Mouse (Mus musculus): Measurements from ENCODE around the gene Nup98. TPM values are rescaled to one million over a fixed set of nuclear protein-coding genes. Genes with fewer than 3 reads are reported as not detected.
A peak's percentile ranks its signal among the peaks of the same experiment; 100 is the strongest.

Nup98 gene
- polyA plus RNA-seq, 1 experiment from 2014 or later: 29.5 TPM

DNA sequence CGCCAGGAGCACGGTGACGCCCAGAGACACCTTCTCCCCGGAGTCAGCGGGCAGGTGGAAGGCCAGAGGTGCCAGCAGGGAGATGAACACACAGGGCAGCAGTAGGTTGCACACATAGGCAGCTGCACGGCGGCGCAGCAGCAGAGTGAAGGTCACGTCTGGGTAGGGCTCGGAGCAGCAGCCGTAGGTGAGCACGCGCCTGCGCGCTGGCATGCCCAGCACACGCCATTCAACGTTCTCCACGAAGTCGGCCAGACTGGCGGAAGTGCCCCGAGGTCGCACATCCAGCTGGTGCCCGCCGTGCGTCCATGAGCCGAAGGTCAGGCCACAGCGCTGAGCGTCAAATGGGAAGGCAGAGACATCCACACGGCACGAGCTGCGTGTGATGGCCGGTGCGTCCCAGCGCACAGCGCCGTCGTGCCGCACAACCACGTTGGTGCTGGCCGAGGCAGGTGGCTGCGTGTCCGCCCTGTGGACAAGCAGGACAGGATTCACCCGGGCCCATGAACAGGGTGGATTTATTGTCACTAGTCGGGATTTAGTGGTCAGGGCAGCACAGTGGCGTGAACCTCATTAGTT, 96.7 kb downstream of the Nup98 start:
- H3K27ac ChIP-seq: no peak overlapping the region
- WGBS: 67% methylated on average over 45 of the region's 45 CpGs
- no peaks in the 10 kb centered on the region for H3K9me3 ChIP-seq
- ATAC-seq (ENCODE audit: insufficient read depth, low FRiP score, low read depth): no peak; the same call in 1 of the 2 replicates
- H3K4me2 ChIP-seq: no peak overlapping the region
- peaks cover 1% of the 10 kb centered on the region; the same call in 1 of the 2 replicates for H3K36me3 ChIP-seq
- H3K9ac ChIP-seq: no peak overlapping the region
- 0 out of 2 replicates have a peak, but pooled peaks cover 2% of the 10 kb centered on the region for H3K27me3 ChIP-seq (replicated peaks)
- no peaks in the 10 kb centered on the region for H3K4me1 ChIP-seq
- no peak overlapping the region for H3K4me3 ChIP-seq (replicated peaks)

DNA sequence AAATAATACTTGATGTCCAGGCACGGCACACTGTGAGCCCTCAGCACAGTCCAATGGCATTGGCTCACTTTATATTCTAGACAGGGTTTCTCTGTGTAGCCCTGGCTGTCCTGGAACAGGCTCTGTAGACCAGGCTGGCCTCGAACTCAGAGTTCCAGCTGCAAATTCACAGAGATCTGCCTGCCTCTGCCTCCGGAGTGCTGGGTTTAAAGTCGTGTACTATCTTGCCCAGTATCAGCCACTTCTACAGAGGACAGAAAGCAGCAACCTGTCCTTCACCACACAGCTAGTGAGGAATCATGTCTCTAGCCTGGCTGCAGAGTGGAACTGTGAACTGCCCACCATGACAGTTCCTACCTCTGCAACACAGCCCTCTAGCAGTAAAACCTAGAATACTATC, 100.2 kb downstream of the Nup98 start:
- 84% methylated on average over 4 of the region's 4 CpGs for WGBS
- H3K9me3 ChIP-seq: no peaks in the 10 kb centered on the region
- peaks cover 10% of the 10 kb centered on the region; the same call in 1 of the 2 replicates for H3K4me1 ChIP-seq
- H3K4me3 ChIP-seq (replicated peaks): no peak overlapping the region
- ATAC-seq (ENCODE audit: insufficient read depth, low FRiP score, low read depth): no peak
- H3K27ac ChIP-seq: no peak overlapping the region
- no peak overlapping the region for H3K4me2 ChIP-seq
- H3K36me3 ChIP-seq: no peaks in the 10 kb centered on the region
- 0 out of 2 replicates have a peak, but pooled peaks cover 2% of the 10 kb centered on the region for H3K27me3 ChIP-seq (replicated peaks)
- no peak overlapping the region for H3K9ac ChIP-seq

DNA sequence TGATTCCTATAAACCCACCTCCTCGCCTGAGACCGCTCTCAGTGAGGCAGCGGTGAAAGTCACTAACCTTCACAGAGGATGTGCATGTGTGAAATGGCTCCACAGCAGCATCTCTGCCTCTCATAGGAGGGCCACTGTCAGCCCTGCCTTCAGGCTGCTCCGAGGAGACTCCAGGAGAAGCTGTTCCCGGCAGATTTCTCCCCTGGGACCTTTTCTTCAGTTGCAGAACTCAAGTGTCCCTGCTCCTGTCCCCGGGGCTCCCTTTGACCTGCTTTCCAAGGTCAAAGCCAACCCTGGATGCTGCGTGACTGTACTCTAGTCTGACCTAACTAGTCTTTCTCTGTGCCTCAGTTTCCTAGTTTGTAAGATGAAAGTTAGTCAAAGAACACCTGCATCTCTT, 100.8 kb downstream of the Nup98 start, which contains the start of gene Art5:
TSS of gene Art5 (minus strand) at position 319 of the 400 bp plus-strand sequence.
- Histone ChIP-seq H3K9me3 (no peaks in the 10 kb centered on the region), H3K9ac (no peak within 1 kb of the TSS), H3K27ac (no peak within 1 kb of the TSS), H3K4me1 (peaks cover 10% of the 10 kb centered on the region; the same call in 1 of the 2 replicates), H3K4me2 (no peak within 1 kb of the TSS), H3K36me3 (no peaks in the 10 kb centered on the region), H3K4me3 (replicated peaks) (no peak within 1 kb of the TSS), H3K27me3 (replicated peaks) (0 out of 2 replicates have a peak, but pooled peaks cover 2% of the 10 kb centered on the region)
- 73% methylated on average over 7 of the region's 7 CpGs for WGBS
- ATAC-seq (ENCODE audit: insufficient read depth, low FRiP score, low read depth): no peak

DNA sequence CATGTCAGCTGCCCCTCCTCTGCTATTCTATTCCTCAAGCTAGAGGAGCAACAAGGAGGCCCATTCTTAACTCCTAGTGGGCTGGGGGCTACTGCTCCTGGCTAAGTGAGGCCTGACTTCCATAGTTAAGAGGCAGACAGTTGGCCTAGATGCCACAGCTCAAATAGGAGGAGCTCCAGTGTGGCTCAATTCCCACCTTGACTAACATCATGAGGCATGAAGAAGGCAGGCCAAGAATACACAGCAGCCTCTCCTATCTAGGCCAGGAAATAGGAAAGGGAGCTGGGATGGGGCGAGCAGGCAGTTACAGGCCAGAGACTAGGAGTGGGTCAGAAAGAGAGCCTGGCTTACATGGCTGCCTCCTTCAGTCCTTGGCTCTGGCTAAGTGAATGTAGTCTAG, 101.8 kb downstream of the Nup98 start:
- 71% methylated on average over 1 of the region's 1 CpGs for WGBS
- Histone ChIP-seq H3K36me3 (no peaks in the 10 kb centered on the region), H3K9ac (no peak overlapping the region), H3K4me1 (peaks cover 10% of the 10 kb centered on the region; the same call in 1 of the 2 replicates), H3K4me3 (replicated peaks) (no peak overlapping the region), H3K27me3 (replicated peaks) (no peaks in the 10 kb centered on the region), H3K9me3 (no peaks in the 10 kb centered on the region), H3K4me2 (no peak overlapping the region), H3K27ac (no peak overlapping the region)
- no peak for ATAC-seq (ENCODE audit: insufficient read depth, low FRiP score, low read depth)

DNA sequence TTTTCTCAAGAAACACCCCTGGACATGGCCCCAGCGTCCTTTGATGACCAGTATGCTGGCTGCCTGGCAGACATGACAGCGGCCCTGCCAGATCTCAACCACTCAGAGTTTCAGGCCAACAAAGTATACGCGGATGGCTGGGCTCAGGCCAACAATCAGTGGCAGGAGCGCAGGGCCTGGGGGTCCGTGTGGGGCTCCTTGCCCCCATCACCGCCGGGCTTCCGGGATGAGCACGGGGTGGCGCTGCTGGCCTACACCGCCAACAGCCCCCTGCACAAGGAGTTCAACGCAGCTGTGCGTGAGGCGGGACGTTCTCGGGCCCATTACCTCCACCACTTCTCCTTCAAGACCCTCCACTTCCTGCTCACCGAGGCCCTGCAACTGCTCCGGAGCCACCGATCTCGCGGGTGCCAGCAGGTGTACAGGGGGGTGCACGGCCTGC, 103.3 kb downstream of the Nup98 start:
- peak overlapping the region; percentile 32 for H3K4me3 ChIP-seq (replicated peaks)
- peaks cover 10% of the 10 kb centered on the region; the same call in 1 of the 2 replicates for H3K4me1 ChIP-seq
- peak; percentile 36; the same call in 1 of the 2 replicates for ATAC-seq (ENCODE audit: insufficient read depth, low FRiP score, low read depth)
- H3K27me3 ChIP-seq (replicated peaks): no peaks in the 10 kb centered on the region
- H3K9me3 ChIP-seq: no peaks in the 10 kb centered on the region
- 11% methylated on average over 23 of the region's 23 CpGs for WGBS
- H3K9ac ChIP-seq: peak overlapping the region; percentile 12; the same call in 1 of the 2 replicates
- H3K4me2 ChIP-seq: peak overlapping the region; percentile 67
- H3K27ac ChIP-seq: no peak overlapping the region
- no peaks in the 10 kb centered on the region for H3K36me3 ChIP-seq

DNA sequence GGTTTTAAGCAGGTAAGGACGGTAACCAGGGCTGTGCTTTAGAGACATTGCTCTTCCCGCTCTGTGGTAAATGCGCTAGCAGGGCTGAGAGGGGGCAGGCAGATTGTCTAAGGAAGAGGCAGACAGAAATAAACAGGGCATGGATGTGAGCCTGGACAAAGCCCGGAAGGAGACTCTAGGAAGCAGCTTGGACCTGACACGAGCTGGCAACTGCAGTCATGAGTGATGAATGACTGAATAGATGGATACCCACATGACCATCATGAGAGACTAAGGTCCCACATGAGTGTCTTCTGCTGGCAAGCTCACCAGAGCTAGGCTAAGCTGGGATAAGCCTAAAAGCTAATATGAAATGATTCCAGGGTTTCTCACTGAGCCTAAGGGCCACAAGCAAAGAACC, 105.8 kb downstream of the Nup98 start:
- Histone ChIP-seq H3K36me3 (no peaks in the 10 kb centered on the region), H3K9me3 (no peaks in the 10 kb centered on the region), H3K4me1 (peaks cover 17% of the 10 kb centered on the region; the same call in 1 of the 2 replicates), H3K9ac (no peak overlapping the region), H3K4me3 (replicated peaks) (no peak overlapping the region), H3K27me3 (replicated peaks) (no peaks in the 10 kb centered on the region), H3K4me2 (no peak overlapping the region), H3K27ac (no peak overlapping the region)
- no peak for ATAC-seq (ENCODE audit: insufficient read depth, low FRiP score, low read depth)
- 55% methylated on average over 5 of the region's 5 CpGs for WGBS

DNA sequence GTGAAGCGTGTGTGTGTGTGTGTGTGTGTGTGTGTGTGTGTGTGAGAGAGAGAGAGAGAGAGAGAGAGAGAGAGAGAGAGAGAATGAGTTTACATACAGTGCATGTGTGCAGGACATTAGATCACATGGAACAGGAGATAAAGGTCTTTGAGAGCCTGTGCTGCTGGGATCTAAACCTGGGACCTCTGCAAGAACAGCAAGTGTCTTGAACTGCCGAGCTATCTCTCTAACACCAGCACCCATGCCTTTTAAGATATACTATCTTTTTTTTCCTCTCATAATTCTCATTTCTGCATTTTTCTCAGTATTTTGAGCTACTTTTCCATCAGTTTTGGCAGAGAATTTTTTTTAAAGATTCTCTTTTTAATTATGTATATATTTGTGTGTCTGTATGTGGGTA, 106.4 kb downstream of the Nup98 start:
- no peak overlapping the region for H3K27ac ChIP-seq
- H3K9me3 ChIP-seq: no peaks in the 10 kb centered on the region
- no peak overlapping the region for H3K9ac ChIP-seq
- ATAC-seq (ENCODE audit: insufficient read depth, low FRiP score, low read depth): no peak
- H3K4me1 ChIP-seq: peaks cover 17% of the 10 kb centered on the region; the same call in 1 of the 2 replicates
- 77% methylated on average over 2 of the region's 2 CpGs for WGBS
- H3K4me3 ChIP-seq (replicated peaks): no peak overlapping the region
- no peaks in the 10 kb centered on the region for H3K36me3 ChIP-seq
- H3K27me3 ChIP-seq (replicated peaks): no peaks in the 10 kb centered on the region
- no peak overlapping the region for H3K4me2 ChIP-seq

DNA sequence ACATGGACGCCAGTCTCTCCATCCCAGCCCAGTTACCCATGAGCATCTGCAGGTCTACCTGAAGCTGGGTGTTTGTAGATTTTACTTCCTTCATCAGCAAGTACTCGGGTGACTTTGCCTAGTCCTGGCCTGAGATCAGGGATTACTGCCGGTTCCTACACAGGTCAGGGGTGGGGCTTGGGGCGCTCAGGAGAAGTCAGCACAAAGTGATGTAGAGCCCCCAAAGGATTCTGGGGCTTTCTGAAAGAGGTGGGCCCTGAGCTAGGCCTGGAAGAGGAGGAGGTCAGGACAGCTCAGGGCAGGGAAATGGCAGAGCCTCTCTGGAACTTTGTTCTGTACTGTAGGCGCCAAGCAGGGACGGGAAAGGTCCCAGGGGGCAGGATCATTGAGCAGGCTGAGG, 107.3 kb downstream of the Nup98 start:
- Histone ChIP-seq H3K9ac (no peak overlapping the region), H3K4me2 (no peak overlapping the region), H3K27ac (no peak overlapping the region), H3K4me3 (replicated peaks) (no peak overlapping the region), H3K4me1 (peaks cover 17% of the 10 kb centered on the region; the same call in 1 of the 2 replicates), H3K27me3 (replicated peaks) (no peaks in the 10 kb centered on the region), H3K36me3 (no peaks in the 10 kb centered on the region), H3K9me3 (no peaks in the 10 kb centered on the region)
- 43% methylated on average over 6 of the region's 6 CpGs for WGBS
- ATAC-seq (ENCODE audit: insufficient read depth, low FRiP score, low read depth): no peak

DNA sequence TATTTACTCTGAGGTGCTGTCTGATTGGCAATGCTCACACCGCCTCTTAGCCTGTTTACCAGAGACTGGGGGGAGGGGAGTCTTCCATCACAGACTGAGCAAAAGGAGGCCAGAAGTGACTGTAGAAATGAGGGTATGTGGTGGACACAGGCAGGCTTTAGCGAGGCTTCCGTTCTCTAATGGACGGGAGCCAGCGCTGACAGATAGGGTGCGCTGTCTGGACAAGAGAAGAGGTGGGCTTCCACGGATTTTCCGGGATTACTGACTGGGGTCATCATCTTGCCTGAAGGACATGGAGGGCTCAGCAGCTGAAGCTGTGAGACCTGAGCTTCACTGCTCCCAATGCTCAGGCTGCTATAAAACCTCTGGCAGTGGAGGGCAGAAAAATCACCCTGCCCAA, 107.7 kb downstream of the Nup98 start:
- Histone ChIP-seq H3K36me3 (no peaks in the 10 kb centered on the region), H3K9ac (no peak overlapping the region), H3K4me3 (replicated peaks) (no peak overlapping the region), H3K4me1 (peaks cover 15% of the 10 kb centered on the region; the same call in 1 of the 2 replicates), H3K27ac (no peak overlapping the region), H3K27me3 (replicated peaks) (no peaks in the 10 kb centered on the region), H3K4me2 (no peak overlapping the region), H3K9me3 (no peaks in the 10 kb centered on the region)
- ATAC-seq (ENCODE audit: insufficient read depth, low FRiP score, low read depth): no peak
- WGBS: 57% methylated on average over 8 of the region's 8 CpGs

DNA sequence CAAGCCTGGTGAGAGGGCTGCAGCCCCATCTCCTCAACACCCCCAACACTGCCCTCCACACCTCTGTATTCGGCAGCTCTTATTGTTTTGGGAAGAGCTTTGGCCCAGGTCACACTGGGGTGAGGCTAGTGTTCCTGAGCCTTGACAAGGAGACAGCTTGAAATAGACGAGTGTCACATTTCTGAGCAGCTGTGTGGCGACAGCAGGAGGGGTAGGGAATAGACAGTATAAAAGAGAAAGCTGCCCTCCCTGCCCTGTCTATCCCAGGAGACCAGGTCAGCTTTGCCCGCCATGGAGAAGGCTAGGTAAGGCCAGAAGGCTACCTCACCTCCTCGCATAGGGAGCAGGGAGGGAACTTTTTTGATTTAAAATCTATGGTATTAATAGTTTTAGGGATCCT, 108.5 kb downstream of the Nup98 start, which contains the start of gene Art1:
TSS of gene Art1 (plus strand) at position 257 of the 400 bp plus-strand sequence.
- Histone ChIP-seq H3K27me3 (replicated peaks) (no peaks in the 10 kb centered on the region), H3K4me1 (peaks cover 8% of the 10 kb centered on the region; the same call in 1 of the 2 replicates), H3K4me3 (replicated peaks) (no peak within 1 kb of the TSS), H3K9me3 (no peaks in the 10 kb centered on the region), H3K36me3 (no peaks in the 10 kb centered on the region), H3K4me2 (no peak within 1 kb of the TSS), H3K27ac (no peak within 1 kb of the TSS), H3K9ac (no peak within 1 kb of the TSS)
- no peak for ATAC-seq (ENCODE audit: insufficient read depth, low FRiP score, low read depth)
- WGBS: 58% methylated on average over 5 of the region's 5 CpGs

DNA sequence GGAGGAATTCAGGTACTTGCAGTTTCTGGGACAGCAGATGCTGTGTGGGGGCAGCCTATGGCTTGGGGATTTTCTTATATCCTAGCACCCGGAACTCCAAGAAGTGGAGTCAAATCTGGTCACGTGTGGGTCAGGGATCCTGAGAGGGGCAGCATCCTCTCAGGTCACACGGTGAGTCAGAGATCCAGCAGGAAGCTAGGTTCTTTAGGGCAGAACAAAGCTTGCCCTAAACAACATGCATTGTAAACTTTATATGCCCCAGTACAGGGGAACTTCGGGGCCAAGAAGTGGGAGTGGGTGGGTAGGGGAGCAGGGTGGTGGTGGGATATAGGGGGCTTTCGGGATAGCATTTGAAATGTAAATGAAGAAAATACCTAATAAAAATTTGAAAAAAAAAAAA, 109.1 kb downstream of the Nup98 start:
- no peaks in the 10 kb centered on the region for H3K9me3 ChIP-seq
- H3K9ac ChIP-seq: no peak overlapping the region
- H3K27me3 ChIP-seq (replicated peaks): no peaks in the 10 kb centered on the region
- H3K4me3 ChIP-seq (replicated peaks): no peak overlapping the region
- no peak overlapping the region for H3K4me2 ChIP-seq
- 60% methylated on average over 5 of the region's 5 CpGs for WGBS
- no peak overlapping the region for H3K27ac ChIP-seq
- H3K36me3 ChIP-seq: no peaks in the 10 kb centered on the region
- ATAC-seq (ENCODE audit: insufficient read depth, low FRiP score, low read depth): no peak
- peaks cover 7% of the 10 kb centered on the region; the same call in 1 of the 2 replicates for H3K4me1 ChIP-seq
